Mouse (Mus musculus) ovary, postnatal 36 days (tissue): ENCODE results near the gene Axin1.
"Not testable (repeated sequence)": the region's sequence is repeated elsewhere in the genome, so short reads cannot be mapped to it uniquely, and the experiment has no call there.

Experiments used
- DNase-seq: peaks from one replicate; pipeline ENCODE4 v3.0.0; 2022; ENCODE audit warnings: low spot score, mixed read lengths

The Axin1 gene

GRCm38 (mm10) chr17:26119766-26120710 lies 18.4 kb upstream of the Axin1 start:
- DNase-seq: peak; percentile 45

GRCm38 (mm10) chr17:26122431-26123140 lies 15.9 kb upstream of the Axin1 start:
- no peak for DNase-seq

- DNase-seq: peak; percentile 88
Observed at GRCm38 (mm10) chr17:26123267-26123684, 15.2 kb upstream of the Axin1 start, which contains the start of gene Mrpl28. Mrpl28 (plus strand) TSS chr17:26123500.

GRCm38 (mm10) chr17:26124560-26124959 lies 13.9 kb upstream of the Axin1 start:
- no peak for DNase-seq

- no peak for DNase-seq
Observed at GRCm38 (mm10) chr17:26125226-26125625, 13.3 kb upstream of the Axin1 start.

- no peak for DNase-seq
Observed at GRCm38 (mm10) chr17:26131062-26131732, 7.3 kb upstream of the Axin1 start.

GRCm38 (mm10) chr17:26131856-26132853 lies 6.3 kb upstream of the Axin1 start:
- no peak for DNase-seq

GRCm38 (mm10) chr17:26137106-26137750 lies 1.3 kb upstream of the Axin1 start:
- no peak for DNase-seq

- no peak for DNase-seq
Observed at GRCm38 (mm10) chr17:26137751-26138130, 747 bp upstream of the Axin1 start.

- no peak for DNase-seq
Observed at GRCm38 (mm10) chr17:26138901-26139381, 453 bp downstream of the Axin1 start.

GRCm38 (mm10) chr17:26142796-26143195 lies 4.3 kb downstream of the Axin1 start:
- DNase-seq: no peak

GRCm38 (mm10) chr17:26143386-26143785 lies 4.9 kb downstream of the Axin1 start:
- DNase-seq: no peak

- DNase-seq: no peak
Observed at GRCm38 (mm10) chr17:26149056-26149455, 10.6 kb downstream of the Axin1 start.

- no peak for DNase-seq
Observed at GRCm38 (mm10) chr17:26151886-26152630, 13.6 kb downstream of the Axin1 start.

- DNase-seq: no peak
Observed at GRCm38 (mm10) chr17:26162736-26163135, 24.2 kb downstream of the Axin1 start.

GRCm38 (mm10) chr17:26168039-26168438 lies 29.6 kb downstream of the Axin1 start:
- DNase-seq: no peak

- not testable (repeated sequence) for DNase-seq
Observed at GRCm38 (mm10) chr17:26175248-26175647, 36.8 kb downstream of the Axin1 start.

- DNase-seq: no peak
Observed at GRCm38 (mm10) chr17:26178611-26179010, 40.1 kb downstream of the Axin1 start.

- no peak for DNase-seq
Observed at GRCm38 (mm10) chr17:26181179-26181578, 42.7 kb downstream of the Axin1 start.

- DNase-seq: no peak
Observed at GRCm38 (mm10) chr17:26187592-26187991, 49.1 kb downstream of the Axin1 start.
